Mouse (Mus musculus): Measurements from ENCODE around the gene Olfr524. TPM values are rescaled to one million over a fixed set of nuclear protein-coding genes. Genes with fewer than 3 reads are reported as not detected.

Gene Olfr524
- polyA plus RNA-seq, 1 experiment from 2014 or later, result not detected

- DNase-seq (ENCODE audit: low spot score) (no peak), ATAC-seq (ENCODE audit: insufficient read depth, low FRiP score, low TSS enrichment) (no peak)
- no peak within 1 kb of the TSS for H3K4me2 ChIP-seq (ENCODE audit: low read depth)
- no peak within 1 kb of the TSS for H3K9ac ChIP-seq (ENCODE audit: low read length)
- no peak within 1 kb of the TSS for H3K27ac ChIP-seq (ENCODE audit: low read depth, low read length)
- H3K9me3 ChIP-seq (ENCODE audit: control insufficient read depth, low read length), result no peaks in the 10 kb centered on the region
- H3K27me3 ChIP-seq (ENCODE audit: control insufficient read depth, insufficient read depth, low read length), result no peaks in the 10 kb centered on the region
- no peaks in the 10 kb centered on the region for H3K4me1 ChIP-seq (ENCODE audit: control insufficient read depth, insufficient read depth, low read length)
- no peaks in the 10 kb centered on the region for H3K36me3 ChIP-seq (ENCODE audit: control insufficient read depth, insufficient read depth, low read length)
- no peak within 1 kb of the TSS for H3K4me3 ChIP-seq (ENCODE audit: low read depth, low read length)
- 58% methylated on average over 1 of the region's 1 CpGs for WGBS
These were observed 32.8 kb downstream of the Olfr524 start, which contains the start of gene Olfr523 for GRCm38 (mm10) chr7:140172936-140173335. Gene Olfr523 (plus strand): TSS chr7:140173217.

GRCm38 (mm10) chr7:140170863-140171262, 34.9 kb downstream of the Olfr524 start:
- ATAC-seq (ENCODE audit: insufficient read depth, low FRiP score, low TSS enrichment) (no peak), DNase-seq (ENCODE audit: low spot score) (no peak)
- no peak overlapping the region for H3K9ac ChIP-seq (ENCODE audit: low read length)
- no peak overlapping the region for H3K4me2 ChIP-seq (ENCODE audit: low read depth)
- H3K9me3 ChIP-seq (ENCODE audit: control insufficient read depth, low read length), result no peaks in the 10 kb centered on the region
- WGBS, result 95% methylated on average over 3 of the region's 3 CpGs
- H3K27me3 ChIP-seq (ENCODE audit: control insufficient read depth, insufficient read depth, low read length), result no peaks in the 10 kb centered on the region
- H3K27ac ChIP-seq (ENCODE audit: low read depth, low read length), result no peak overlapping the region
- no peak overlapping the region for H3K4me3 ChIP-seq (ENCODE audit: low read depth, low read length)
- no peaks in the 10 kb centered on the region for H3K36me3 ChIP-seq (ENCODE audit: control insufficient read depth, insufficient read depth, low read length)
- no peaks in the 10 kb centered on the region for H3K4me1 ChIP-seq (ENCODE audit: control insufficient read depth, insufficient read depth, low read length)

GRCm38 (mm10) chr7:140169386-140169785, 36.4 kb downstream of the Olfr524 start:
- Histone ChIP-seq H3K4me1 (ENCODE audit: control insufficient read depth, insufficient read depth, low read length) (no peaks in the 10 kb centered on the region), H3K4me3 (ENCODE audit: low read depth, low read length) (no peak overlapping the region), H3K27me3 (ENCODE audit: control insufficient read depth, insufficient read depth, low read length) (no peaks in the 10 kb centered on the region), H3K9ac (ENCODE audit: low read length) (no peak overlapping the region), H3K27ac (ENCODE audit: low read depth, low read length) (no peak overlapping the region), H3K4me2 (ENCODE audit: low read depth) (no peak overlapping the region), H3K36me3 (ENCODE audit: control insufficient read depth, insufficient read depth, low read length) (no peaks in the 10 kb centered on the region), H3K9me3 (ENCODE audit: control insufficient read depth, low read length) (no peaks in the 10 kb centered on the region)
- no peak for ATAC-seq (ENCODE audit: insufficient read depth, low FRiP score, low TSS enrichment)
- WGBS, result 83% methylated on average over 4 of the region's 4 CpGs
- DNase-seq (ENCODE audit: low spot score), result no peak

- WGBS, result 84% methylated on average over 1 of the region's 1 CpGs
- Histone ChIP-seq H3K27me3 (ENCODE audit: control insufficient read depth, insufficient read depth, low read length) (no peaks in the 10 kb centered on the region), H3K27ac (ENCODE audit: low read depth, low read length) (no peak overlapping the region), H3K4me3 (ENCODE audit: low read depth, low read length) (no peak overlapping the region), H3K4me2 (ENCODE audit: low read depth) (no peak overlapping the region), H3K4me1 (ENCODE audit: control insufficient read depth, insufficient read depth, low read length) (no peaks in the 10 kb centered on the region), H3K9ac (ENCODE audit: low read length) (no peak overlapping the region), H3K9me3 (ENCODE audit: control insufficient read depth, low read length) (no peaks in the 10 kb centered on the region), H3K36me3 (ENCODE audit: control insufficient read depth, insufficient read depth, low read length) (no peaks in the 10 kb centered on the region)
- ATAC-seq (ENCODE audit: insufficient read depth, low FRiP score, low TSS enrichment) (no peak), DNase-seq (ENCODE audit: low spot score) (no peak)
These were observed 37.8 kb downstream of the Olfr524 start for GRCm38 (mm10) chr7:140167950-140168349.

- ATAC-seq (ENCODE audit: insufficient read depth, low FRiP score, low TSS enrichment) (no peak), DNase-seq (ENCODE audit: low spot score) (no peak)
- WGBS, result 79% methylated on average over 7 of the region's 7 CpGs
- H3K9me3 ChIP-seq (ENCODE audit: control insufficient read depth, low read length), result no peaks in the 10 kb centered on the region
- H3K36me3 ChIP-seq (ENCODE audit: control insufficient read depth, insufficient read depth, low read length), result no peaks in the 10 kb centered on the region
- no peaks in the 10 kb centered on the region for H3K27me3 ChIP-seq (ENCODE audit: control insufficient read depth, insufficient read depth, low read length)
- H3K27ac ChIP-seq (ENCODE audit: low read depth, low read length), result no peak within 1 kb of the TSS
- no peak within 1 kb of the TSS for H3K4me2 ChIP-seq (ENCODE audit: low read depth)
- H3K4me1 ChIP-seq (ENCODE audit: control insufficient read depth, insufficient read depth, low read length), result no peaks in the 10 kb centered on the region
- H3K4me3 ChIP-seq (ENCODE audit: low read depth, low read length), result no peak within 1 kb of the TSS
- H3K9ac ChIP-seq (ENCODE audit: low read length), result no peak within 1 kb of the TSS
These were observed 41.1 kb downstream of the Olfr524 start, which contains the start of gene Olfr522 for GRCm38 (mm10) chr7:140164664-140165063. Gene Olfr522 (minus strand): TSS chr7:140164764.

- no peak overlapping the region for H3K4me2 ChIP-seq (ENCODE audit: low read depth)
- H3K9me3 ChIP-seq (ENCODE audit: control insufficient read depth, low read length), result no peaks in the 10 kb centered on the region
- H3K9ac ChIP-seq (ENCODE audit: low read length), result no peak overlapping the region
- H3K4me3 ChIP-seq (ENCODE audit: low read depth, low read length), result no peak overlapping the region
- ATAC-seq (ENCODE audit: insufficient read depth, low FRiP score, low TSS enrichment), result no peak
- 66% methylated on average over 3 of the region's 3 CpGs for WGBS
- H3K4me1 ChIP-seq (ENCODE audit: control insufficient read depth, insufficient read depth, low read length), result no peaks in the 10 kb centered on the region
- DNase-seq (ENCODE audit: low spot score), result no peak
- no peaks in the 10 kb centered on the region for H3K36me3 ChIP-seq (ENCODE audit: control insufficient read depth, insufficient read depth, low read length)
- H3K27me3 ChIP-seq (ENCODE audit: control insufficient read depth, insufficient read depth, low read length), result no peaks in the 10 kb centered on the region
- H3K27ac ChIP-seq (ENCODE audit: low read depth, low read length), result no peak overlapping the region
These were observed 45.4 kb downstream of the Olfr524 start for GRCm38 (mm10) chr7:140160363-140160762.

- ATAC-seq (ENCODE audit: insufficient read depth, low FRiP score, low TSS enrichment), result peak; percentile 50; the same call in 1 of the 2 replicates
- Histone ChIP-seq H3K27ac (ENCODE audit: low read depth, low read length) (no peak within 1 kb of the TSS), H3K4me3 (ENCODE audit: low read depth, low read length) (peak within 1 kb of the TSS; percentile 23), H3K36me3 (ENCODE audit: control insufficient read depth, insufficient read depth, low read length) (no peaks in the 10 kb centered on the region), H3K4me2 (ENCODE audit: low read depth) (peak within 1 kb of the TSS; percentile 52), H3K4me1 (ENCODE audit: control insufficient read depth, insufficient read depth, low read length) (0 out of 2 replicates have a peak, but pooled peaks cover 3% of the 10 kb centered on the region), H3K27me3 (ENCODE audit: control insufficient read depth, insufficient read depth, low read length) (peaks cover 11% of the 10 kb centered on the region), H3K9ac (ENCODE audit: low read length) (peak within 1 kb of the TSS; percentile 49), H3K9me3 (ENCODE audit: control insufficient read depth, low read length) (no peaks in the 10 kb centered on the region)
- peak; percentile 40 for DNase-seq (ENCODE audit: low spot score)
- 3% methylated on average over 28 of the region's 28 CpGs for WGBS
These were observed 51.4 kb downstream of the Olfr524 start, which contains the start of gene Sprn for GRCm38 (mm10) chr7:140154218-140154927. Gene Sprn (minus strand): TSS chr7:140154877.

GRCm38 (mm10) chr7:140153829-140154217, 51.9 kb downstream of the Olfr524 start:
- no peak overlapping the region for H3K27ac ChIP-seq (ENCODE audit: low read depth, low read length)
- H3K4me3 ChIP-seq (ENCODE audit: low read depth, low read length), result 0 out of 2 replicates have a peak overlapping the region, but pooled peaks have one; percentile 23
- no peak; the same call in 1 of the 2 replicates for ATAC-seq (ENCODE audit: insufficient read depth, low FRiP score, low TSS enrichment)
- DNase-seq (ENCODE audit: low spot score), result no peak
- H3K36me3 ChIP-seq (ENCODE audit: control insufficient read depth, insufficient read depth, low read length), result no peaks in the 10 kb centered on the region
- WGBS, result 24% methylated on average over 4 of the region's 4 CpGs
- H3K9me3 ChIP-seq (ENCODE audit: control insufficient read depth, low read length), result no peaks in the 10 kb centered on the region
- peak overlapping the region; percentile 49; the same call in 1 of the 2 replicates for H3K9ac ChIP-seq (ENCODE audit: low read length)
- H3K4me2 ChIP-seq (ENCODE audit: low read depth), result peak overlapping the region; percentile 52
- H3K27me3 ChIP-seq (ENCODE audit: control insufficient read depth, insufficient read depth, low read length), result peaks cover 11% of the 10 kb centered on the region
- 0 out of 2 replicates have a peak, but pooled peaks cover 3% of the 10 kb centered on the region for H3K4me1 ChIP-seq (ENCODE audit: control insufficient read depth, insufficient read depth, low read length)

- 0 out of 2 replicates have a peak, but pooled peaks cover 3% of the 10 kb centered on the region for H3K4me1 ChIP-seq (ENCODE audit: control insufficient read depth, insufficient read depth, low read length)
- ATAC-seq (ENCODE audit: insufficient read depth, low FRiP score, low TSS enrichment) (peak; percentile 38; the same call in 1 of the 2 replicates), DNase-seq (ENCODE audit: low spot score) (peak; percentile 40)
- H3K4me2 ChIP-seq (ENCODE audit: low read depth), result peak overlapping the region; percentile 30
- H3K4me3 ChIP-seq (ENCODE audit: low read depth, low read length), result 0 out of 2 replicates have a peak overlapping the region, but pooled peaks have one; percentile 4
- H3K9ac ChIP-seq (ENCODE audit: low read length), result peak overlapping the region; percentile 31; the same call in 1 of the 2 replicates
- H3K27me3 ChIP-seq (ENCODE audit: control insufficient read depth, insufficient read depth, low read length), result peaks cover 11% of the 10 kb centered on the region
- H3K36me3 ChIP-seq (ENCODE audit: control insufficient read depth, insufficient read depth, low read length), result no peaks in the 10 kb centered on the region
- 5% methylated on average over 26 of the region's 28 CpGs for WGBS
- no peaks in the 10 kb centered on the region for H3K9me3 ChIP-seq (ENCODE audit: control insufficient read depth, low read length)
- H3K27ac ChIP-seq (ENCODE audit: low read depth, low read length), result no peak overlapping the region
These were observed 52.4 kb downstream of the Olfr524 start for GRCm38 (mm10) chr7:140153383-140153782.
